33 mouse cellular contexts compared by ENCODE assay signal in the genomic region with DNA sequence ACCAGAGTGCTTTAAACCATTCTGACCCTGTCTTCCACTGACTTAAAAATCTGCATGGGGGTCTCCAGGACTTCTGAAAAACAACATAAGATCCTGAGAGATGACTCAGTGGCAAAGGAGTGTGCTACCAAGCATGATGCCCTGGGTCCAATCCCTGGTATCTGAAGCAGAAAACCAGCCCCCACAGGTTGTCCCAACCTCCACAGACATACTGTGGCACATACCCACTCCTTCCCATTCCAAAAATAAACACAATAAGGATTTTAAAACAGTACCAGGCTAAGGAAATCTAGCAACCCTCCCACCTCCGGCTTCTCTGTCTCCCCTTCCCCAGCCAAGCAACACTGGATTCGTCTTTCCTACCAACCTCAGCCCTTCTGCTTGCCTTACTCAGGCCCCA. TPM values are rescaled to one million over a fixed set of nuclear protein-coding genes. Genes with fewer than 3 reads are reported as not detected.
DNase-seq lines count a peak whose midpoint lies in the region; ATAC-seq and TF ChIP-seq lines count a peak whose summit lies in the region.
"Had no signal": no experiment of that assay in that cellular context is flagged by ENCODE, and none has a peak within 500 bp of the region (broad histone marks: within the 10 kb centered on the region; RNA-seq: fewer than 3 reads in every experiment).

No protein-coding gene starts in this region.

- H3K9me3 ChIP-seq in heart, embryonic 12.5 days (replicated peaks), result no peaks in the 10 kb centered on the region
- H3K9me3 ChIP-seq in heart, postnatal 0 days (replicated peaks; ENCODE audit: control insufficient read depth, low read length), result no peaks in the 10 kb centered on the region
- no peaks in the 10 kb centered on the region for H3K9me3 ChIP-seq in midbrain, postnatal 0 days (ENCODE audit: low read length)
- no peaks in the 10 kb centered on the region for H3K9me3 ChIP-seq in midbrain, embryonic 14.5 days (ENCODE audit: control insufficient read depth, low read length)
- H3K9me3 ChIP-seq: limb, embryonic 13.5 days; lung, embryonic 15.5 days; midbrain, embryonic 10.5 days had no signal

- H3K36me3 ChIP-seq in heart, embryonic 12.5 days, result 0 out of 2 replicates have a peak, but pooled peaks cover 3% of the 10 kb centered on the region
- no peaks in the 10 kb centered on the region for H3K36me3 ChIP-seq in heart, postnatal 0 days (replicated peaks; ENCODE audit: control insufficient read depth, insufficient read depth, low read length)
- peaks cover 14% of the 10 kb centered on the region; the same call in 1 of the 2 replicates for H3K36me3 ChIP-seq in midbrain, postnatal 0 days (ENCODE audit: insufficient read depth, low read length)
- peaks cover 10% of the 10 kb centered on the region; the same call in 1 of the 2 replicates for H3K36me3 ChIP-seq in midbrain, embryonic 14.5 days (ENCODE audit: control insufficient read depth, insufficient read depth, low read length)
- H3K36me3 ChIP-seq: lung, embryonic 15.5 days had no signal

- 55% methylated on average over 2 of the region's 2 CpGs for WGBS in cerebellum, adult 2 months
- 38% methylated on average over 2 of the region's 2 CpGs for WGBS in heart, embryonic 12.5 days
- 44% methylated on average over 2 of the region's 2 CpGs for WGBS in heart, postnatal 0 days
- 78% methylated on average over 2 of the region's 2 CpGs for WGBS in midbrain, postnatal 0 days
- WGBS in midbrain, embryonic 14.5 days, result 89% methylated on average over 2 of the region's 2 CpGs

- TF ChIP-seq EP300 in heart, postnatal 0 days (IDR thresholded peaks at IDR 0.05; ENCODE audit: low read depth), result no peak

- H3K27me3 ChIP-seq in cerebellum, adult 2 months (ENCODE audit: control insufficient read depth, insufficient read depth, low read length), result no peaks in the 10 kb centered on the region
- no peaks in the 10 kb centered on the region for H3K27me3 ChIP-seq in heart, embryonic 12.5 days (replicated peaks)
- H3K27me3 ChIP-seq in heart, postnatal 0 days (ENCODE audit: control insufficient read depth, insufficient read depth, low read length), result no peaks in the 10 kb centered on the region
- no peaks in the 10 kb centered on the region for H3K27me3 ChIP-seq in midbrain, postnatal 0 days (ENCODE audit: insufficient read depth, low read length)
- H3K27me3 ChIP-seq in midbrain, embryonic 14.5 days (ENCODE audit: control insufficient read depth, insufficient read depth, low read length), result no peaks in the 10 kb centered on the region
- H3K27me3 ChIP-seq: CH12.LX; limb, embryonic 13.5 days; lung, embryonic 15.5 days had no signal

- no peak for ATAC-seq in heart, embryonic 12.5 days (ENCODE audit: insufficient number of reproducible peaks, low FRiP score)
- no peak for ATAC-seq in heart, postnatal 0 days (ENCODE audit: insufficient read depth, low read depth)
- no peak for ATAC-seq in midbrain, postnatal 0 days (ENCODE audit: low FRiP score)
- no peak for ATAC-seq in midbrain, embryonic 14.5 days (ENCODE audit: low FRiP score, low TSS enrichment)
- ATAC-seq: activated CD4-positive, CD25-positive, alpha-beta regulatory T cell, adult 4 months; forebrain, embryonic 16.5 days; intestine, embryonic 16.5 days had no signal

- peaks cover 61% of the 10 kb centered on the region for H3K4me1 ChIP-seq in cerebellum, adult 2 months (ENCODE audit: control insufficient read depth, insufficient read depth, low read length)
- H3K4me1 ChIP-seq in heart, embryonic 12.5 days (replicated peaks), result peaks cover 56% of the 10 kb centered on the region
- H3K4me1 ChIP-seq in heart, postnatal 0 days (ENCODE audit: control insufficient read depth, insufficient read depth), result peaks cover 32% of the 10 kb centered on the region
- no peaks in the 10 kb centered on the region for H3K4me1 ChIP-seq in midbrain, postnatal 0 days (ENCODE audit: insufficient read depth, low read length)
- H3K4me1 ChIP-seq in midbrain, embryonic 14.5 days (ENCODE audit: control insufficient read depth, insufficient read depth, low read length), result no peaks in the 10 kb centered on the region

- no peak for TF ChIP-seq POLR2A in cerebellum, adult 2 months (IDR thresholded peaks at IDR 0.05; ENCODE audit: borderline replicate concordance, insufficient read depth, low read length)

- peak overlapping the region; percentile 20; the same call in 1 of the 2 replicates for H3K27ac ChIP-seq in cerebellum, adult 2 months (ENCODE audit: insufficient read depth, low read length)
- peak overlapping the region; percentile 65 for H3K27ac ChIP-seq in heart, embryonic 12.5 days (ENCODE audit: poor library complexity, severe bottlenecking)
- peak overlapping the region; percentile 87 for H3K27ac ChIP-seq in heart, postnatal 0 days (ENCODE audit: low read depth)
- H3K27ac ChIP-seq in midbrain, postnatal 0 days (ENCODE audit: low read depth, low read length), result no peak overlapping the region
- no peak overlapping the region for H3K27ac ChIP-seq in midbrain, embryonic 14.5 days (replicated peaks; ENCODE audit: low read depth, low read length)
- H3K27ac ChIP-seq: limb, embryonic 13.5 days; lung, embryonic 15.5 days; midbrain, embryonic 10.5 days had no signal

- H3K4me2 ChIP-seq in heart, embryonic 12.5 days, result 0 out of 2 replicates have a peak overlapping the region, but pooled peaks have one; percentile 17
- no peak overlapping the region for H3K4me2 ChIP-seq in heart, postnatal 0 days (ENCODE audit: low read depth, low read length)
- H3K4me2 ChIP-seq in midbrain, postnatal 0 days (ENCODE audit: low read depth, low read length, poor library complexity, severe bottlenecking), result no peak overlapping the region
- H3K4me2 ChIP-seq in midbrain, embryonic 14.5 days (ENCODE audit: low read length), result no peak overlapping the region
- H3K4me2 ChIP-seq: limb, embryonic 13.5 days; liver, embryonic 11.5 days; lung, embryonic 15.5 days had no signal

- TF ChIP-seq CTCF in cerebellum, adult 2 months (IDR thresholded peaks at IDR 0.05; ENCODE audit: borderline replicate concordance, insufficient read depth, low read depth, low read length), result no peak
- no peak for TF ChIP-seq CTCF in heart, postnatal 0 days (IDR thresholded peaks at IDR 0.05; ENCODE audit: low read depth)
- TF ChIP-seq CTCF in midbrain, postnatal 0 days (IDR thresholded peaks at IDR 0.05), result no peak

- H3K9ac ChIP-seq in heart, embryonic 12.5 days, result peak overlapping the region; percentile 56; the same call in 1 of the 2 replicates
- peak overlapping the region; percentile 15; the same call in 1 of the 2 replicates for H3K9ac ChIP-seq in heart, postnatal 0 days (replicated peaks; ENCODE audit: low read depth, low read length)
- 0 out of 2 replicates have a peak overlapping the region, but pooled peaks have one; percentile 13 for H3K9ac ChIP-seq in midbrain, postnatal 0 days (replicated peaks; ENCODE audit: low read length, poor library complexity, severe bottlenecking)
- no peak overlapping the region for H3K9ac ChIP-seq in midbrain, embryonic 14.5 days (replicated peaks; ENCODE audit: low read length)
- H3K9ac ChIP-seq: limb, embryonic 13.5 days; lung, embryonic 15.5 days had no signal

- no peak overlapping the region for H3K4me3 ChIP-seq in cerebellum, adult 2 months (replicated peaks; ENCODE audit: insufficient read depth, low read depth, low read length)
- no peak overlapping the region for H3K4me3 ChIP-seq in heart, embryonic 12.5 days
- no peak overlapping the region for H3K4me3 ChIP-seq in heart, postnatal 0 days (ENCODE audit: low read depth, low read length)
- H3K4me3 ChIP-seq in midbrain, postnatal 0 days (ENCODE audit: low read depth, low read length), result no peak overlapping the region
- H3K4me3 ChIP-seq in midbrain, embryonic 14.5 days (replicated peaks; ENCODE audit: low read depth, low read length), result no peak overlapping the region
- H3K4me3 ChIP-seq: erythroblast, embryonic 14.5 days; limb, embryonic 13.5 days; lung, embryonic 15.5 days; midbrain, embryonic 10.5 days had no signal

- DNase-seq in cerebellum, adult 2 months, result peak in 1 of 2 experiments; percentile 18
- DNase-seq in cerebellum, postnatal 4 days (ENCODE audit: low spot score in 2 of 2), result no peak
- no peak for DNase-seq in heart, postnatal 4 days
- no peak for DNase-seq in heart, postnatal 0 days (ENCODE audit: low spot score)
- no peak for DNase-seq in heart, adult 8-10 months (ENCODE audit: low spot score)
- no peak for DNase-seq in midbrain, postnatal 0 days (ENCODE audit: low spot score)
- no peak for DNase-seq in midbrain, embryonic 14.5 days
- DNase-seq: cerebellum, adult 8-10 months; cerebellum, postnatal 25 days; embryo, embryonic 11 days; gastrocnemius, postnatal 14 days; kidney, adult 8-10 months; kidney, postnatal 10 days; retina, postnatal 1 day; spleen, adult 18-20 months; thymus, postnatal 14 days had no signal

RNA-seq across cellular contexts. Expression of gene Stxbp1, which starts 7.8 kb away (rescaled TPM):
- polyA plus RNA-seq in cerebellum, adult 2 months (2012; rRNA removed), result 889 and 932 TPM in 2 replicates
- polyA plus RNA-seq in heart, embryonic 12.5 days (2016; fragmentation: Nextera tagmentation; extraction: Ambion mirVana), result 30.8 and 31.1 TPM in 2 replicates
- 10 to 100 TPM; 34.8 to 39.6 TPM for total RNA-seq in heart, postnatal 4 days (2021)
- 12.6 and 46.0 TPM in 2 replicates for total RNA-seq in heart, postnatal 0 days (2014; rRNA removed; ENCODE audit: low replicate concordance)
- 20.9 and 23.5 TPM in 2 replicates for polyA plus RNA-seq in heart, postnatal 0 days (2015; fragmentation: Nextera tagmentation; extraction: Ambion mirVana)
- 10 to 100 TPM in 3 of 4 experiments, 1 to 10 TPM in 1; 8.5 to 10.8 (median 10.5) TPM for total RNA-seq in heart, adult 8-10 months (2022)
- 185 and 264 TPM in 2 replicates for total RNA-seq in midbrain, postnatal 0 days (2014; rRNA removed)
- polyA plus RNA-seq in midbrain, postnatal 0 days (2015; fragmentation: Nextera tagmentation; extraction: Ambion mirVana), result 424 and 430 TPM in 2 replicates
- polyA plus RNA-seq in midbrain, embryonic 14.5 days (2014; fragmentation: Nextera tagmentation; extraction: Ambion mirVana), result 240 and 245 TPM in 2 replicates

RNA-seq across cellular contexts. Expression of gene Fam129b, which starts 36.7 kb away (rescaled TPM):
- polyA plus RNA-seq in cerebellum, adult 2 months (2012; rRNA removed), result 23.9 and 24.5 TPM in 2 replicates
- 62.0 and 64.4 TPM in 2 replicates for polyA plus RNA-seq in heart, embryonic 12.5 days (2016; fragmentation: Nextera tagmentation; extraction: Ambion mirVana)
- total RNA-seq in heart, postnatal 4 days (2021), result 10 to 100 TPM; 45.4 to 46.0 TPM
- total RNA-seq in heart, postnatal 0 days (2014; rRNA removed; ENCODE audit: low replicate concordance), result 59.6 and 60.1 TPM in 2 replicates
- 25.2 and 25.3 TPM in 2 replicates for polyA plus RNA-seq in heart, postnatal 0 days (2015; fragmentation: Nextera tagmentation; extraction: Ambion mirVana)
- 10 to 100 TPM; 19.1 to 26.8 (median 22.6) TPM for total RNA-seq in heart, adult 8-10 months (2022)
- 39.5 and 40.9 TPM in 2 replicates for total RNA-seq in midbrain, postnatal 0 days (2014; rRNA removed)
- 17.7 and 18.1 TPM in 2 replicates for polyA plus RNA-seq in midbrain, postnatal 0 days (2015; fragmentation: Nextera tagmentation; extraction: Ambion mirVana)
- polyA plus RNA-seq in midbrain, embryonic 14.5 days (2014; fragmentation: Nextera tagmentation; extraction: Ambion mirVana), result 13.6 and 19.8 TPM in 2 replicates

RNA-seq across cellular contexts. Expression of gene Cfap157, which starts 55.0 kb away (rescaled TPM):
- 0.70 and 1.7 TPM in 2 replicates for polyA plus RNA-seq in cerebellum, adult 2 months (2012; rRNA removed)
- 0.63 and 0.98 TPM in 2 replicates for polyA plus RNA-seq in heart, embryonic 12.5 days (2016; fragmentation: Nextera tagmentation; extraction: Ambion mirVana)
- not detected for total RNA-seq in heart, postnatal 4 days (2021)
- total RNA-seq in heart, postnatal 0 days (2014; rRNA removed; ENCODE audit: low replicate concordance), result not detected in 2 replicates
- 0.22 and 0.56 TPM in 2 replicates for polyA plus RNA-seq in heart, postnatal 0 days (2015; fragmentation: Nextera tagmentation; extraction: Ambion mirVana)
- not detected for total RNA-seq in heart, adult 8-10 months (2022)
- 0.19 and 1.4 TPM in 2 replicates for total RNA-seq in midbrain, postnatal 0 days (2014; rRNA removed)
- 0.48 and 1.1 TPM in 2 replicates for polyA plus RNA-seq in midbrain, postnatal 0 days (2015; fragmentation: Nextera tagmentation; extraction: Ambion mirVana)
- polyA plus RNA-seq in midbrain, embryonic 14.5 days (2014; fragmentation: Nextera tagmentation; extraction: Ambion mirVana), result 0.38 and 0.39 TPM in 2 replicates
- total RNA-seq: adrenal gland, adult 2 months; adrenal gland, postnatal 36 days; CH12.LX; ES-E14; granulocyte monocyte progenitor cell, adult 5-6 weeks; megakaryocyte progenitor cell, adult 5-6 weeks; monocyte, adult 5-6 weeks had no signal
- polyA plus RNA-seq: activated CD4-positive, CD25-positive, alpha-beta regulatory T cell, adult 4 months; adrenal gland, adult 2 months; erythroblast, embryonic 14.5 days; large intestine, adult 2 months had no signal

Comparison
In these comparisons a context has a peak if more than half of its experiments do, and no peak if none do; other contexts are left out.
1. H3K27ac ChIP-seq: peak in cerebellum, adult 2 months (single experiment), heart, embryonic 12.5 days (single experiment) and heart, postnatal 0 days (single experiment); none in midbrain, postnatal 0 days (single experiment) and midbrain, embryonic 14.5 days (single experiment).